Mouse (Mus musculus) testis, adult 2 months (tissue): ENCODE measurements around the gene Pde8b. TPM values are rescaled to one million over a fixed set of nuclear protein-coding genes. Genes with fewer than 3 reads are reported as not detected.

Experiments used
- H3K27ac ChIP-seq: fragments of 200-500 bp; 2 replicates; pipeline ENCODE4 v1.5.1; 2012; ENCODE audit warnings: low read depth, low read length; ENCODE audit not compliant: control insufficient read depth, insufficient read depth
- H3K27me3 ChIP-seq: fragments of 200-500 bp; 2 replicates; pipeline ENCODE4 v1.6.1; 2012; ENCODE audit warnings: mild to moderate bottlenecking, low read length, moderate library complexity; ENCODE audit not compliant: control insufficient read depth, insufficient read depth
- H3K36me3 ChIP-seq: fragments of 200-500 bp; 2 replicates; pipeline ENCODE4 v1.6.1; 2012; ENCODE audit warnings: mild to moderate bottlenecking, low read length; ENCODE audit not compliant: control insufficient read depth, insufficient read depth
- H3K4me1 ChIP-seq: fragments of 200-500 bp; 2 replicates; pipeline ENCODE4 v1.6.1; 2012; ENCODE audit warnings: low read length; ENCODE audit not compliant: control insufficient read depth, insufficient read depth
- H3K4me3 ChIP-seq: fragments of 200-500 bp; 2 replicates; pipeline ENCODE4 v1.5.1; 2012; ENCODE audit warnings: low read depth, mild to moderate bottlenecking, low read length, moderate library complexity, mixed read lengths; ENCODE audit not compliant: control insufficient read depth
- CTCF ChIP-seq: fragments of 200-500 bp; IDR thresholded peaks from 2 replicates; pipeline ENCODE4 v1.5.1; 2012; ENCODE audit warnings: low read depth, mild to moderate bottlenecking, inconsistent platforms, low read length, moderate library complexity; ENCODE audit not compliant: control insufficient read depth, insufficient read depth, insufficient replicate concordance
- POLR2A ChIP-seq: fragments of 200-500 bp; IDR thresholded peaks from 2 replicates; pipeline ENCODE4 v1.6.1; 2012; ENCODE audit warnings: low read depth, mild to moderate bottlenecking, inconsistent platforms, low read length, moderate library complexity; ENCODE audit not compliant: control insufficient read depth
- polyA plus RNA-seq: library from polyadenylated mRNA; depleted of rRNA; stranded (reverse); fragments of >200 nt; gene quantifications from 2 replicates; pipeline ENCODE4 v1.2.3, GENCODE M21; 2012

Pde8b gene
- polyA plus RNA-seq, 1 experiment = 4.2 TPM

DNA sequence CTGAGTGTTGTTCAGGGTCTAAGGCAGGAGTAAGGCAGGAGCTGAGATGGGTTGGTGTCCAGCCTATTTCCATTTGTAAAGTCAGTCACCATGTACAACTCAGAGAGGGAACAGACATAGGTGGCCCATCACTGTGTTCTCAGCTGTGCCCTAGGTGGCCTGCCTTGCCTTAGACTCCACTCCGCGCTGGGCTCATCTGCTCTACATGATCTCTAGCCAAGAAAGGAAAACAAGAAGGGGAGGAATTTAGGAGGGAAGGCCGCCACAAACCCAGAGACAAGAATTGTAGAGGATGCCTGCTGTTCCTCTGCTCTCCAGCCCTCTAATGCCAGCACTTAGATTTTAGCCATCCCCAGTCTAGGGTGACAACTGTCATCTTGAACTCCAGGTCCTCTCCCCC is 197.7 kb downstream of the Pde8b start:
- no peaks in the 10 kb centered on the region for H3K36me3 ChIP-seq
- no peak overlapping the region for H3K4me3 ChIP-seq
- no peak for TF ChIP-seq CTCF
- TF ChIP-seq POLR2A = no peak
- no peaks in the 10 kb centered on the region for H3K27me3 ChIP-seq
- no peaks in the 10 kb centered on the region for H3K4me1 ChIP-seq
- no peak overlapping the region for H3K27ac ChIP-seq

- H3K4me1 ChIP-seq = no peaks in the 10 kb centered on the region
- TF ChIP-seq CTCF (no peak), POLR2A (no peak)
- H3K27ac ChIP-seq = no peak overlapping the region
- H3K36me3 ChIP-seq = no peaks in the 10 kb centered on the region
- no peak overlapping the region for H3K4me3 ChIP-seq
- H3K27me3 ChIP-seq = no peaks in the 10 kb centered on the region
These were observed 199.7 kb downstream of the Pde8b start for GRCm38 (mm10) chr13:95050398-95050797.

DNA sequence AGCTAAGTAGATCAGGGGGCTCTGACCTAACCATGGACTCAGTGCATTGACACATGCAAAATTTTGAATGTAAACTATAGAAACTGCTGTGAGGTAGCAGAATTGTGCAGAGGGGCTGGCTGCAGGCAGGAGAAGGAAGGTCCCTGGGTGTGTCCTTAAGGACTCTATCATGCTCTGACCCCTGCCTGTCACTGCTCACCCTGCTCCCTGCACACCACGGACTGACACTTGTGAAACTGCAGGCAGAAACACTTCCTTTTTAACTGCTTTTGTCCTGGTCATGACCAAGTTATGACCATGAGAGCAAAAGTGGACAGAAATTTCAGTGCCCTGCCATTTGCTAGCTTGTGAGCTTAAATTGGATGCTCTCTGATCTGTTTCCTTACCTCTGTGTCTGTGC is 206.0 kb downstream of the Pde8b start:
- Histone ChIP-seq H3K36me3 (no peaks in the 10 kb centered on the region), H3K4me3 (no peak overlapping the region), H3K27me3 (no peaks in the 10 kb centered on the region), H3K4me1 (peaks cover 3% of the 10 kb centered on the region; the same call in 1 of the 2 replicates), H3K27ac (no peak overlapping the region)
- no peak for TF ChIP-seq POLR2A
- no peak for TF ChIP-seq CTCF

DNA sequence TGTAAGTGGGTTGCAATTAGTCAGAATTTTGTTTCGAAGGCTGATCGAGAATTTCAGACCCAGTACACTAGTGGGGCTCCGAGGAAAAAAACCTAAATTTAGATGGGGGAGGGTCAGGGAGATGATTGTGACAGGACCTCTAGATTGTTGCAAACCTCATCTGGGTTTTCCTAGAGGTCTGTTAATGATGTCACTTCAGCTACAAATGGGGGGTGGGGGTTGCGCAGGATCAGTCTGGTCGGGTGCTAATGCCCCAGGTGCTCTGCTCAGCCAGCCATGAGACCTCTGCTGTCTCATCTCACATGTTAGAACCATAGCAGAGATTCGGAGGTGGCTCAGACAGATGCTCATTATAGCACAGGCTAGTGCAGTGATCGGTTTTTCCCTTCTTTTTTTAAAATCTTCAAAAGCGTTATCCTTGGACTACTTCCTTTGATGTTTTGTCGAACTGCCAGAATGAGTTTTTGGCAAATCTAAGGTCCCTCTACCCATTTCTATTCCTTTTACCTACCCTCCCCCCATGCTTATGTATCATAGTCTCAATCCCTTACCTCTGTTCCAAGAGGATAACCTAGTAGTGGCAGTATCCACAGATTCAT is 209.9 kb downstream of the Pde8b start:
- Histone ChIP-seq H3K27ac (no peak overlapping the region), H3K4me1 (peaks cover 3% of the 10 kb centered on the region; the same call in 1 of the 2 replicates), H3K4me3 (no peak overlapping the region), H3K36me3 (no peaks in the 10 kb centered on the region), H3K27me3 (no peaks in the 10 kb centered on the region)
- TF ChIP-seq POLR2A (no peak), CTCF (no peak)

DNA sequence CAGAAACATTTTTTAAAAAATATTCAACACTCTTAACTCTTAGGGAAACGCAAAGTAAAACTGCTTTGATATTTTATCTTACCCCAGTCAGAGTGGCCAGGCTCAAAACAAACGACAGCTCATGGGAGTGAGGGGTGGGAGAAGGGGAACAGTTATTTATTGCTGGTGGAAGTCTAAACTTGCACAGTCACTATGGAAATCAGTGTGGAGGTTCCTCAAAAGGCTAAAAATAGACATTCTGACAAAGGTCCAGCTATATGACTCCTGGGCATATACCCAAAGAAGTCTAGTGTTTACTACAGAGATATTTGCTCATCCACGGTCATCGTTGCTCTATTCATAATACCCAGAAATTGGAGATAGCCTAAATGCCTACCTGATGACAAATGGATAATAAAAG is 211.9 kb downstream of the Pde8b start:
- no peak overlapping the region for H3K4me3 ChIP-seq
- H3K27me3 ChIP-seq = no peaks in the 10 kb centered on the region
- no peak overlapping the region for H3K27ac ChIP-seq
- H3K36me3 ChIP-seq = no peaks in the 10 kb centered on the region
- TF ChIP-seq POLR2A = no peak
- no peak for TF ChIP-seq CTCF
- H3K4me1 ChIP-seq = no peaks in the 10 kb centered on the region; the same call in 1 of the 2 replicates

DNA sequence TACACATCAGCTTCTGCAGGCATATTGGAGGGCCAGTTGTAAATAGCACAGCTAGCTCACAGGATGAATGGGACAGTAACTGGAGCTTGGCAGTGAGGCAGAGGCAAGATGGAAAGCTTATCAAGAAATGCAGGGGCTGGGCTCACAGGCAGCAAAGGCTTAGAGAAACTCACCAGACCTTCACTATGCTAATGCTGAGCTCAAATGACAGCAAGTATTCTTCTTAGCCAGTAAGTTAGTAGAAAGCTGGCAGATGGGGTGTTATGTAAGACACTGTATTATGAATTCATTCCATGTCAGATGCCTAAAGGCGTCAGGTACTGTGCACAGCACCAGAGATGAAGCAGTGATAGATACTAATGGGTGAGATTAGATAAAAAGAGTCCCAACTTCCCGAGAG is 215.4 kb downstream of the Pde8b start:
- Histone ChIP-seq H3K36me3 (no peaks in the 10 kb centered on the region), H3K27me3 (no peaks in the 10 kb centered on the region), H3K4me1 (no peaks in the 10 kb centered on the region; the same call in 1 of the 2 replicates), H3K4me3 (no peak overlapping the region), H3K27ac (no peak overlapping the region)
- no peak for TF ChIP-seq POLR2A
- no peak for TF ChIP-seq CTCF

GRCm38 (mm10) chr13:95034094-95034493 is 216.0 kb downstream of the Pde8b start:
- Histone ChIP-seq H3K36me3 (no peaks in the 10 kb centered on the region), H3K4me1 (no peaks in the 10 kb centered on the region; the same call in 1 of the 2 replicates), H3K4me3 (no peak overlapping the region; the same call in 1 of the 2 replicates), H3K27me3 (no peaks in the 10 kb centered on the region), H3K27ac (no peak overlapping the region)
- TF ChIP-seq POLR2A (no peak), CTCF (no peak)
